Mouse (Mus musculus) cortical plate, adult 2 months (tissue): Measurements from ENCODE around the gene Casd1. TPM values are rescaled to one million over a fixed set of nuclear protein-coding genes. Genes with fewer than 3 reads are reported as not detected.
"Not testable (repeated sequence)": the region's sequence is repeated elsewhere in the genome, so short reads cannot be mapped to it uniquely, and the experiment has no call there.

ENCODE experiments used
- H3K27ac ChIP-seq: fragments of 200-500 bp; 2 replicates; pipeline ENCODE4 v1.5.1; 2012; ENCODE audit warnings: low read length, control low read depth, inconsistent platforms; ENCODE audit not compliant: insufficient read depth
- H3K4me1 ChIP-seq: fragments of 200-500 bp; 2 replicates; pipeline ENCODE4 v1.6.1; 2011; ENCODE audit warnings: low read length; ENCODE audit not compliant: control insufficient read depth, insufficient read depth
- H3K4me3 ChIP-seq: fragments of 200-500 bp; 2 replicates; pipeline ENCODE4 v1.5.1; 2011; ENCODE audit warnings: mild to moderate bottlenecking, low read length, control low read depth; ENCODE audit not compliant: insufficient read depth
- CTCF ChIP-seq: fragments of 200-500 bp; IDR thresholded peaks from 2 replicates; pipeline ENCODE4 v1.5.1; 2011; ENCODE audit warnings: mild to moderate bottlenecking, control low read depth, low read length; ENCODE audit not compliant: insufficient read depth; ENCODE audit errors: extremely low read depth
- POLR2A ChIP-seq: fragments of 200-500 bp; IDR thresholded peaks from 2 replicates; pipeline ENCODE4 v1.6.1; 2011; ENCODE audit warnings: mild to moderate bottlenecking, low read length, control low read depth; ENCODE audit not compliant: insufficient read depth; ENCODE audit errors: extremely low read depth
- polyA plus RNA-seq: library from polyadenylated mRNA; depleted of rRNA; stranded (reverse); fragments of >200 nt; gene quantifications from 2 replicates; pipeline ENCODE4 v1.2.3, GENCODE M21; 2012

Casd1 gene
- polyA plus RNA-seq, 1 experiment = 36.1 TPM

GRCm38 (mm10) chr6:4652596-4653134, 52.0 kb downstream of the Casd1 start:
- no peak overlapping the region for H3K27ac ChIP-seq
- TF ChIP-seq POLR2A (no peak), CTCF (no peak)
- H3K4me3 ChIP-seq = no peak overlapping the region
- no peaks in the 10 kb centered on the region for H3K4me1 ChIP-seq

DNA sequence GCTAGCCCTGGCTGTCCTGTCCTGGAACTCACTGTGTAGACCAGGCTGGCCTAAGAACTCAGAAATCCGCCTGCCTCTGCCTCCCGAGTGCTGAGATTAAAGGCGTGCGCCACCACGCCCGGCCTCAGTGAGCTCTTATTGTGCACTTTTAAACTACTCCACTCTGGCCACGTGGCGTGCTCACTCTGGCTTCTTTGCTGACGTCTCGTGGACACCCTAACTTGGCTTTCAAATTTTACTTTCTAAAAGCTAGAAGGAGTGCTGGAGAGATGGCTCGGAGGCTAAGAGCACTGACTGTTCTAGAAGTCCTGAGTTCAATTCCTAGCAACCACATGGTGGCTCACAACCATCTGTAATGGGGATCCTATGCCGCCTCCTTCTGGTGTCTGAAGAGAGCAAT, 53.1 kb downstream of the Casd1 start:
- H3K27ac ChIP-seq, H3K4me1 ChIP-seq, H3K4me3 ChIP-seq: not testable (repeated sequence)

GRCm38 (mm10) chr6:4655466-4655865, 54.8 kb downstream of the Casd1 start:
- H3K27ac ChIP-seq = no peak overlapping the region
- no peak for TF ChIP-seq POLR2A
- no peak for TF ChIP-seq CTCF
- no peaks in the 10 kb centered on the region for H3K4me1 ChIP-seq

DNA sequence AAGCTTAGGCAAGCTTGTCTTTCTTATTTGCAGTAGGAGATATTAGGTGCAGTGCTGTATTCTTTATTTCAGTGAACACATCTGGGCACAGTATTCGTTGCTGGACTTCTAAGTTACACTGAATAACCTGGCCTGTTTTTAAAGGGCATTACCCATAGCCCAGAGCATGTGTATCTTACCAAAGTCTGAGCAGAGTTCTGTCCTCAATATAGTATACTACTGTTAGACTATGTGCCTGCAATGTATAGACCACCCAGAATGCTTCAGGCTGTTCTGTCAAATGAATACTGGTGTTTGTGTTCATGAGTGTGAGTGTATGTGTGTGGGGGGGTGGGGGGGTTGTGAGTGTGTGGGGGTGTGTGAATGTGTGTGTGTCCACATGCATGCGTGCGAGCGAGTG, 55.3 kb downstream of the Casd1 start:
- no peak for TF ChIP-seq POLR2A
- Histone ChIP-seq H3K4me1 (no peaks in the 10 kb centered on the region), H3K27ac (no peak overlapping the region), H3K4me3 (no peak overlapping the region)

More at GRCm38 (mm10) chr6:4655466-4655865, 54.8 kb downstream of the Casd1 start:
- no peak overlapping the region for H3K4me3 ChIP-seq

- H3K4me1 ChIP-seq = no peaks in the 10 kb centered on the region
- TF ChIP-seq CTCF (no peak), POLR2A (no peak)
- H3K27ac ChIP-seq = no peak overlapping the region
- H3K4me3 ChIP-seq = no peak overlapping the region
Measured at GRCm38 (mm10) chr6:4658861-4659260, 58.2 kb downstream of the Casd1 start.

GRCm38 (mm10) chr6:4663516-4663915, 62.9 kb downstream of the Casd1 start:
- Histone ChIP-seq H3K4me1 (no peaks in the 10 kb centered on the region), H3K27ac (no peak overlapping the region), H3K4me3 (no peak overlapping the region)
- no peak for TF ChIP-seq CTCF

DNA sequence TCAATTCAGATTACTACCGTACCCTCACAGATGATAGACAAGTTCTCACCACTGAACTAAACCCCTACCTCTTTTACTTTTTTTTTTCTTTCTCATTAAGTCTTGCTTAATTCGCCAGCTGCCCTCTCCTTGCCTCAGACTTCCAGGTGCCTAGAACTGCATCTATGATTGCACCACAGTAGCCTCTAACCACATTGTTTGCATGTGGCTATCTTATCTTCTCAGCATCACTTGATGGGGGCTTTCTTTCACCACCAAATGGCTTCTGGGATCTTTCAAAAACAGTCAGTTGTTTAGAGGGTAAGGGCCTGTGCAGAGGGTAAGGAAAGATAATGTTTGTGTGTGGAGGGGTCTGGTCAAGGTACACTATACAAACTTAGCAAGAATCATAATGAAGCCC, 63.7 kb downstream of the Casd1 start:
- Histone ChIP-seq H3K4me1 (no peaks in the 10 kb centered on the region), H3K27ac (no peak overlapping the region), H3K4me3 (no peak overlapping the region)
- no peak for TF ChIP-seq CTCF
- no peak for TF ChIP-seq POLR2A

DNA sequence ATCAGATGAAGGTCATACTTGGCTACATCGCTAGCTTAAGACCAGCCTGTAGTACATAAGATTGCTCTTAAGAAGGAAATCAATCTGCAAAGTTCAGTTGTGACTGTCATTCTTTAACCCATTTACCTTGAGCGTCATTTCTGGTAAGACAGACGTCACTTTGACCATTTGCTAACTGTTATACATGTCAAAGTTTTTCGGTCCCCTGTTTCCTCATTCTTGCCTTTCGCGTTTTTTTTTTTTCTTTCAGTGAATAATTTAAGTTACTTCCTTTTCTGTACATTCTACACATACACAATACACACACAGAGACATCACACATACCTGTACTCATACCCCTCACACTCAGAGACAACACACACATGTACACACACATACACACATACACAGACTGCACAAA, 64.5 kb downstream of the Casd1 start:
- no peak overlapping the region for H3K27ac ChIP-seq
- no peaks in the 10 kb centered on the region for H3K4me1 ChIP-seq
- H3K4me3 ChIP-seq = no peak overlapping the region
- TF ChIP-seq POLR2A = no peak
- no peak for TF ChIP-seq CTCF

DNA sequence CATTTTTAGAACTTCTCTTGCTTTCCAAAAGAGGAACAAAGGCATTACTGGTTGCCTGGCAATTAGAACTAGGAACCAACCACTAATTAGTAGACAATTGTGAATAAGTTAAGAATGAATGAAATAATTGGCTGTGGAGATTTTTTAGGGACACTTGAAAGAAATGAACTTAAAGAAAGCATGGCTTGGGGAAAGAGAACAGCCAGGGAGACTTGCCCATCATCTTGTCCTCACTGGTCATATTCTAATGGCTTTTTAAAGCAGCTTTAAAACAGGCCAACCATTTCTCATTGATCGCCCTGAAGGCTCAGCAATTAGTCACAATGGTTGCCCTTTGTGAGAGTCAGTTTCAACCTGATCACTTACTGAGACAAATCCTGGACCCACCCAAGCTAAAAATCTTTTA, 76.7 kb downstream of the Casd1 start:
- Histone ChIP-seq H3K4me1 (no peaks in the 10 kb centered on the region), H3K27ac (no peak overlapping the region), H3K4me3 (no peak overlapping the region)
- TF ChIP-seq CTCF = no peak
- TF ChIP-seq POLR2A = no peak

DNA sequence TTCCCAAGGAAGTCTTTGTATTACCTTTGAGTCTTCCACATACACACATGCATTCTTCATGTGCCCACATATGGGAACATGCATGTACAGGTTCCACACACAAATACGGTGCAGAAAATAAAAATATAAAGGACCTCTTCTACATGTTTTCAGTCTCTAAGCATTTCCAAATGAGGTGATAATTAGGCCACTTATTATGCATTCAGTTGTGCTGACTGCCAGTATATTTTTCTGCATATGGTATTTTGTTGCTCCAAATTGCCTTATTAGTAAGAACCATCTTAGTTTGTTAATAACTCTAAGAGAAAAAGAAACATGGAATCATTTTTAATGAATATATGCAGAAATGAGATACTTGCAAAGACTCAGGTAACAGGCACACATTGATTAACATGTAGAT, 79.3 kb downstream of the Casd1 start:
- TF ChIP-seq POLR2A = no peak
- TF ChIP-seq CTCF = no peak
- H3K27ac ChIP-seq = no peak overlapping the region
- no peaks in the 10 kb centered on the region for H3K4me1 ChIP-seq
- no peak overlapping the region for H3K4me3 ChIP-seq

GRCm38 (mm10) chr6:4680576-4680975, 79.9 kb downstream of the Casd1 start:
- H3K4me1 ChIP-seq = no peaks in the 10 kb centered on the region
- H3K27ac ChIP-seq = no peak overlapping the region
- no peak for TF ChIP-seq POLR2A
- no peak for TF ChIP-seq CTCF
- H3K4me3 ChIP-seq = no peak overlapping the region
